In genomic region chr11:49436411-49436810, GRCm38 (mm10) we compare ENCODE assay signal across 23 mouse cellular contexts. TPM values are rescaled to one million over a fixed set of nuclear protein-coding genes. Genes with fewer than 3 reads are reported as not detected.
DNase-seq lines count a peak whose midpoint lies in the region.
"Had no signal": no experiment of that assay in that cellular context is flagged by ENCODE, and none has a peak within 500 bp of the region (broad histone marks: within the 10 kb centered on the region; RNA-seq: fewer than 3 reads in every experiment).

Olfr1388 (plus strand) TSS chr11:49436624.

- 82% methylated on average over 3 of the region's 3 CpGs for WGBS in heart, embryonic 10.5 days

- peak; percentile 7 to 62 for DNase-seq in adrenal gland, adult (ENCODE audit: inconsistent age in 2 of 2, low spot score in 1 of 2)
- DNase-seq in adrenal gland, postnatal 4 days (ENCODE audit: low spot score in 2 of 2), result no peak
- peak; percentile 60 to 61 for DNase-seq in heart, postnatal 10 days
- no peak for DNase-seq in heart, embryonic 10.5 days (ENCODE audit: low spot score)
- DNase-seq in adipocyte (ENCODE audit: low spot score), result peak; percentile 12
- DNase-seq in brain, adult 2 months (ENCODE audit: low read depth, low spot score), result peak; percentile 3
- no peak for DNase-seq in thymus, adult 18-20 months
- DNase-seq in gastrocnemius, adult 18-20 months (ENCODE audit: low spot score), result no peak
- DNase-seq: gastrocnemius, postnatal 25 days; kidney, adult 2 months; kidney, postnatal 14 days; lung, adult 2 months; lung, postnatal 4 days; right cerebral cortex, postnatal 14 days had no signal

- H3K4me3 ChIP-seq in heart, embryonic 10.5 days, result no peak within 1 kb of the TSS
- H3K4me3 ChIP-seq: embryonic facial prominence, embryonic 12.5 days; hindbrain, embryonic 13.5 days; neural tube, embryonic 15.5 days had no signal

- no peaks in the 10 kb centered on the region for H3K36me3 ChIP-seq in heart, embryonic 10.5 days
- H3K36me3 ChIP-seq: embryonic facial prominence, embryonic 12.5 days; hindbrain, embryonic 13.5 days; neural tube, embryonic 15.5 days had no signal

- H3K27ac ChIP-seq in heart, embryonic 10.5 days, result no peak within 1 kb of the TSS
- H3K27ac ChIP-seq: embryonic facial prominence, embryonic 12.5 days; hindbrain, embryonic 13.5 days; neural tube, embryonic 15.5 days had no signal

- no peaks in the 10 kb centered on the region for H3K27me3 ChIP-seq in heart, embryonic 10.5 days (ENCODE audit: insufficient read depth, poor library complexity, severe bottlenecking)
- H3K27me3 ChIP-seq: embryonic facial prominence, embryonic 12.5 days; hindbrain, embryonic 13.5 days; neural tube, embryonic 15.5 days had no signal

- intact Hi-C loops in heart, postnatal 10 days (cut with DNase I), result no loop called here

- no peaks in the 10 kb centered on the region for H3K9me3 ChIP-seq in heart, embryonic 10.5 days
- H3K9me3 ChIP-seq: embryonic facial prominence, embryonic 12.5 days; hindbrain, embryonic 13.5 days; neural tube, embryonic 15.5 days had no signal

- H3K4me1 ChIP-seq in heart, embryonic 10.5 days, result no peaks in the 10 kb centered on the region
- H3K4me1 ChIP-seq: embryonic facial prominence, embryonic 12.5 days; hindbrain, embryonic 13.5 days; neural tube, embryonic 15.5 days had no signal

RNA-seq across cellular contexts. Expression of gene Olfr1388, which starts in this region (rescaled TPM):
- under 1 TPM; 0.14 to 0.17 TPM for total RNA-seq in adrenal gland, postnatal 4 days (2021)
- under 1 TPM; 0.10 to 0.14 TPM for total RNA-seq in heart, postnatal 10 days (2021)
- 0.16 and 0.18 TPM in 2 replicates for polyA plus RNA-seq in heart, embryonic 10.5 days (2016; fragmentation: Nextera tagmentation; extraction: Ambion mirVana)
- under 1 TPM in 1 of 2 experiments, not detected in 1; 0.07 TPM for total RNA-seq in gastrocnemius, adult 18-20 months (2021)
- polyA plus RNA-seq: activated CD4-positive, CD25-positive, alpha-beta regulatory T cell, adult 4 months; CD4-positive, CD25-positive, alpha-beta regulatory T cell, adult 4 months; forebrain, embryonic 14.5 days; heart, embryonic 14.5 days; midbrain, embryonic 16.5 days; neural tube, embryonic 15.5 days; spleen, adult 2 months had no signal

Comparison
In these comparisons a context has a peak if more than half of its experiments do, and no peak if none do; other contexts are left out.
1. DNase-seq: peak in adrenal gland, adult (2 of 2), adipocyte (single experiment) and brain, adult 2 months (single experiment); none in adrenal gland, postnatal 4 days (0 of 2), heart, embryonic 10.5 days (single experiment), thymus, adult 18-20 months (0 of 2) and gastrocnemius, adult 18-20 months (single experiment).
2. Peak in DNase-seq in heart, postnatal 10 days; RNA of the gene not detected or under 1 TPM.